ENCODE assay signal across 8 mouse cellular contexts in the genomic region with DNA sequence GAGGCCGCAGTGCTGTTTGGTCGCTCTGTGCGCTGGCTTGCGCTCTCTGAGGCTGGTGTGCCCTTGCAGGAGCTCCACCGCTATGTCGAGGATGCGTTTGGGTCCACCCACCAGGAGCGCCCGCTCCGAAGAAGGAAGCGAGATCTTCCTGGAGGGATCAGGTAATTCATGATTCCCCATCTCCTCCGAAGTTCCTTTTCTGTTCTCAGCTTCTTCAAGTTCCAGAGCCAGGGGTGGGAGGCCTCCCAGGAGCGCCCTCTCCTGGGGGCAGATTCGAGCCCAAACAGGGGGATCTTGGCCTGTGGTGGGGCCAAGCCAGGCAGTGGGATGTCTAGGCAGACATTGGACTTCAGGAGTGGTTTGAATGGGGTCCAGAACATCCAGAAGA. TPM values are rescaled to one million over a fixed set of nuclear protein-coding genes. Genes with fewer than 3 reads are reported as not detected.
DNase-seq lines count a peak whose midpoint lies in the region; ATAC-seq and TF ChIP-seq lines count a peak whose summit lies in the region.

No protein-coding gene starts in this region.

- peak overlapping the region; percentile 98 for H3K27ac ChIP-seq in spleen, adult 2 months (ENCODE audit: insufficient read depth, low read length)

- H3K4me3 ChIP-seq in spleen, adult 2 months (ENCODE audit: extremely low read depth, insufficient read depth, insufficient read length) = peak overlapping the region; percentile 50; the same call in 1 of the 2 replicates

- 20% methylated on average over 14 of the region's 14 CpGs for WGBS in spleen, adult 2 months

- 0 out of 2 replicates have a peak, but pooled peaks have one; percentile 8 for ATAC-seq in granulocyte monocyte progenitor cell, adult 5-6 weeks (replicated peaks; ENCODE audit: poor library complexity, severe bottlenecking)
- peak; percentile 5; the same call in 1 of the 2 replicates for ATAC-seq in megakaryocyte-erythroid progenitor cell, adult 5-6 weeks (replicated peaks; ENCODE audit: low FRiP score, low TSS enrichment, poor library complexity, severe bottlenecking)

- no peaks in the 10 kb centered on the region for H3K36me3 ChIP-seq in spleen, adult 2 months (ENCODE audit: control insufficient read depth, insufficient read depth, low read length)

- no peak for TF ChIP-seq POLR2A in spleen, adult 2 months (IDR thresholded peaks at IDR 0.05; ENCODE audit: low read depth, low read length)

- peak; percentile 28; the same call in 1 of the 2 replicates for TF ChIP-seq CTCF in spleen, adult 2 months (IDR thresholded peaks at IDR 0.05; ENCODE audit: extremely low read depth, insufficient read depth, insufficient read length, insufficient replicate concordance)

- no peaks in the 10 kb centered on the region for H3K27me3 ChIP-seq in spleen, adult 2 months (ENCODE audit: control insufficient read depth, insufficient read depth, low read length)

- peak in 1 of 2 experiments; percentile 59 for DNase-seq in spleen, adult 2 months (ENCODE audit: low read depth in 1 of 2, low spot score in 2 of 2)
- no peak for DNase-seq in spleen, postnatal 14 days (ENCODE audit: low spot score in 2 of 2)
- peak; percentile 37 to 56 for DNase-seq in kidney, postnatal 36 days
- DNase-seq in thymus, postnatal 10 days (ENCODE audit: low spot score in 2 of 2) = peak; percentile 55 to 73
- DNase-seq in gastrocnemius, adult 18-20 months (ENCODE audit: low spot score) = no peak
- DNase-seq in urinary bladder, adult 18-20 months (ENCODE audit: low spot score in 2 of 2) = no peak

- H3K4me1 ChIP-seq in spleen, adult 2 months (ENCODE audit: control insufficient read depth, insufficient read depth, insufficient read length) = peaks cover 23% of the 10 kb centered on the region

RNA-seq across cellular contexts. Expression of a gene that starts 0.6 kb away (rescaled TPM):
- 1.7 TPM in 2 replicates for polyA plus RNA-seq in spleen, adult 2 months (2012; rRNA removed)
- total RNA-seq in granulocyte monocyte progenitor cell, adult 5-6 weeks (2014; fragmentation: Nextera tagmentation) = 3.1 TPM in 1 of 2 replicates, not detected in the other
- total RNA-seq in granulocyte monocyte progenitor cell, adult 5-6 weeks (2017) = 1.8 and 3.0 TPM in 2 replicates
- 2.3 and 5.3 TPM in 2 replicates for total RNA-seq in megakaryocyte-erythroid progenitor cell, adult 5-6 weeks (2014; fragmentation: Nextera tagmentation)
- 4.1 and 4.6 TPM in 2 replicates for total RNA-seq in megakaryocyte-erythroid progenitor cell, adult 5-6 weeks (2017)
- under 1 TPM; 0.18 to 0.21 TPM for total RNA-seq in gastrocnemius, adult 18-20 months (2021)

RNA-seq across cellular contexts. Expression of a gene that starts 3.2 kb away (rescaled TPM):
- polyA plus RNA-seq in spleen, adult 2 months (2012; rRNA removed) = 245 and 301 TPM in 2 replicates
- 244 and 297 TPM in 2 replicates for total RNA-seq in granulocyte monocyte progenitor cell, adult 5-6 weeks (2014; fragmentation: Nextera tagmentation)
- 174 and 251 TPM in 2 replicates for total RNA-seq in granulocyte monocyte progenitor cell, adult 5-6 weeks (2017)
- total RNA-seq in megakaryocyte-erythroid progenitor cell, adult 5-6 weeks (2014; fragmentation: Nextera tagmentation) = 167 and 180 TPM in 2 replicates
- total RNA-seq in megakaryocyte-erythroid progenitor cell, adult 5-6 weeks (2017) = 109 and 112 TPM in 2 replicates
- 10 to 100 TPM in 1 of 2 experiments, 1 to 10 TPM in 1; 7.8 to 15.1 TPM for total RNA-seq in gastrocnemius, adult 18-20 months (2021)

RNA-seq across cellular contexts. Expression of a gene that starts 27.7 kb away (rescaled TPM):
- polyA plus RNA-seq in spleen, adult 2 months (2012; rRNA removed) = 16.6 and 24.5 TPM in 2 replicates
- total RNA-seq in granulocyte monocyte progenitor cell, adult 5-6 weeks (2014; fragmentation: Nextera tagmentation) = 14.5 and 21.2 TPM in 2 replicates
- total RNA-seq in granulocyte monocyte progenitor cell, adult 5-6 weeks (2017) = 9.5 and 12.5 TPM in 2 replicates
- 9.1 and 10.3 TPM in 2 replicates for total RNA-seq in megakaryocyte-erythroid progenitor cell, adult 5-6 weeks (2014; fragmentation: Nextera tagmentation)
- 7.3 and 11.3 TPM in 2 replicates for total RNA-seq in megakaryocyte-erythroid progenitor cell, adult 5-6 weeks (2017)
- 10 to 100 TPM; 56.7 to 59.4 TPM for total RNA-seq in gastrocnemius, adult 18-20 months (2021)

RNA-seq across cellular contexts. Expression of a gene that starts 27.9 kb away (rescaled TPM):
- polyA plus RNA-seq in spleen, adult 2 months (2012; rRNA removed) = 0.28 and 0.56 TPM in 2 replicates
- 3.7 and 4.0 TPM in 2 replicates for total RNA-seq in granulocyte monocyte progenitor cell, adult 5-6 weeks (2014; fragmentation: Nextera tagmentation)
- 0.41 TPM in 1 of 2 replicates, not detected in the other for total RNA-seq in granulocyte monocyte progenitor cell, adult 5-6 weeks (2017)
- total RNA-seq in megakaryocyte-erythroid progenitor cell, adult 5-6 weeks (2014; fragmentation: Nextera tagmentation) = not detected in 2 replicates
- not detected in 2 replicates for total RNA-seq in megakaryocyte-erythroid progenitor cell, adult 5-6 weeks (2017)
- not detected for total RNA-seq in gastrocnemius, adult 18-20 months (2021)

RNA-seq across cellular contexts. Expression of a gene that starts 46.2 kb away (rescaled TPM):
- polyA plus RNA-seq in spleen, adult 2 months (2012; rRNA removed) = 0.68 and 1.2 TPM in 2 replicates
- 0.15 TPM in 1 of 2 replicates, not detected in the other for total RNA-seq in granulocyte monocyte progenitor cell, adult 5-6 weeks (2014; fragmentation: Nextera tagmentation)
- total RNA-seq in granulocyte monocyte progenitor cell, adult 5-6 weeks (2017) = 0.09 TPM in 1 of 2 replicates, not detected in the other
- total RNA-seq in megakaryocyte-erythroid progenitor cell, adult 5-6 weeks (2014; fragmentation: Nextera tagmentation) = 0.92 TPM in 1 of 2 replicates, not detected in the other
- total RNA-seq in megakaryocyte-erythroid progenitor cell, adult 5-6 weeks (2017) = 0.23 TPM in 1 of 2 replicates, not detected in the other
- total RNA-seq in gastrocnemius, adult 18-20 months (2021) = under 1 TPM; 0.11 to 0.17 TPM

Comparison
In these comparisons a context has a peak if more than half of its experiments do, and no peak if none do; other contexts are left out.
1. DNase-seq: peak in kidney, postnatal 36 days (2 of 2) and thymus, postnatal 10 days (2 of 2); none in spleen, postnatal 14 days (0 of 2), gastrocnemius, adult 18-20 months (single experiment) and urinary bladder, adult 18-20 months (0 of 2).
2. RNA of a gene that starts 3.2 kb away (total RNA-seq): 174 to 297 TPM in granulocyte monocyte progenitor cell, adult 5-6 weeks and 109 to 180 TPM in megakaryocyte-erythroid progenitor cell, adult 5-6 weeks; 7.8 to 15.1 TPM in gastrocnemius, adult 18-20 months; every median in the first group is over 4 times any median in the second.